ENCODE assay signal across 8 mouse cellular contexts in genomic region chr10:117629169-117629971, GRCm38 (mm10). TPM values are rescaled to one million over a fixed set of nuclear protein-coding genes. Genes with fewer than 3 reads are reported as not detected.
DNase-seq lines count a peak whose midpoint lies in the region; ATAC-seq and TF ChIP-seq lines count a peak whose summit lies in the region.

Gene Cpm, plus strand, starts transcription at chr10:117629500.

- no peaks in the 10 kb centered on the region for H3K36me3 ChIP-seq in ES-Bruce4 (ENCODE audit: control insufficient read depth, insufficient read depth, low read length, poor library complexity, severe bottlenecking)
- no peaks in the 10 kb centered on the region for H3K36me3 ChIP-seq in forebrain, embryonic 16.5 days (ENCODE audit: control insufficient read depth, insufficient read depth)
- H3K36me3 ChIP-seq in hindbrain, embryonic 10.5 days, result no peaks in the 10 kb centered on the region

- H3K27me3 ChIP-seq in ES-Bruce4 (ENCODE audit: control insufficient read depth, insufficient read depth, low read length, poor library complexity, severe bottlenecking), result peaks cover 12% of the 10 kb centered on the region
- H3K27me3 ChIP-seq in forebrain, embryonic 16.5 days (replicated peaks; ENCODE audit: control insufficient read depth, insufficient read depth, low read length), result peaks cover 40% of the 10 kb centered on the region
- H3K27me3 ChIP-seq in hindbrain, embryonic 10.5 days (ENCODE audit: insufficient read depth, poor library complexity, severe bottlenecking), result peaks cover 59% of the 10 kb centered on the region

- TF ChIP-seq EP300 in ES-Bruce4 (IDR thresholded peaks at IDR 0.05; ENCODE audit: insufficient read depth, low read depth, low read length), result no peak

- DNase-seq in hindbrain, embryonic 10.5 days (ENCODE audit: low spot score), result peak; percentile 82
- peak; percentile 53 for DNase-seq in layer of hippocampus, adult 9-11 months
- DNase-seq in lung, postnatal 25 days (ENCODE audit: low spot score), result peak; percentile 81
- peak; percentile 50 for DNase-seq in retina, adult 2 months (ENCODE audit: low read depth, low spot score)
- peak; percentile 74 for DNase-seq in thymus, postnatal 4 days

- peak; percentile 76 for TF ChIP-seq POLR2A in ES-Bruce4 (IDR thresholded peaks at IDR 0.05; ENCODE audit: insufficient read depth, low read length)

- H3K9ac ChIP-seq in ES-Bruce4 (ENCODE audit: low read depth, poor library complexity, severe bottlenecking), result peak within 1 kb of the TSS; percentile 54
- H3K9ac ChIP-seq in forebrain, embryonic 16.5 days (replicated peaks; ENCODE audit: low read depth, low read length), result peak within 1 kb of the TSS; percentile 45

- no peak for TF ChIP-seq CTCF in ES-Bruce4 (IDR thresholded peaks at IDR 0.05; ENCODE audit: low read depth, low read length)

- no peaks in the 10 kb centered on the region for H3K4me1 ChIP-seq in ES-Bruce4 (ENCODE audit: control insufficient read depth, insufficient read depth, low read length)
- H3K4me1 ChIP-seq in brown adipose tissue, adult 24 weeks (ENCODE audit: control insufficient read depth, insufficient read depth, insufficient read length, low read length), result peaks cover 3% of the 10 kb centered on the region; the same call in 1 of the 2 replicates
- peaks cover 17% of the 10 kb centered on the region for H3K4me1 ChIP-seq in forebrain, embryonic 16.5 days (replicated peaks; ENCODE audit: control insufficient read depth, insufficient read depth, low read length)
- H3K4me1 ChIP-seq in hindbrain, embryonic 10.5 days (replicated peaks), result peaks cover 19% of the 10 kb centered on the region

- H3K27ac ChIP-seq in ES-Bruce4 (ENCODE audit: insufficient read depth, low read length), result no peak within 1 kb of the TSS
- H3K27ac ChIP-seq in brown adipose tissue, adult 24 weeks (replicated peaks; ENCODE audit: low read depth, low read length), result no peak within 1 kb of the TSS
- no peak within 1 kb of the TSS for H3K27ac ChIP-seq in forebrain, embryonic 16.5 days (ENCODE audit: low read length)
- H3K27ac ChIP-seq in hindbrain, embryonic 10.5 days, result peak within 1 kb of the TSS; percentile 69

- H3K9me3 ChIP-seq in ES-Bruce4 (replicated peaks; ENCODE audit: control insufficient read depth, insufficient read depth, low read length, poor library complexity, severe bottlenecking), result no peaks in the 10 kb centered on the region
- no peaks in the 10 kb centered on the region for H3K9me3 ChIP-seq in forebrain, embryonic 16.5 days (ENCODE audit: control insufficient read depth, low read length)
- H3K9me3 ChIP-seq in hindbrain, embryonic 10.5 days, result no peaks in the 10 kb centered on the region

- ATAC-seq in forebrain, embryonic 16.5 days, result peak; percentile 90

- peak within 1 kb of the TSS; percentile 97 for H3K4me2 ChIP-seq in forebrain, embryonic 16.5 days (ENCODE audit: low read length)

- under 1% methylated on average over 68 of the region's 73 CpGs for WGBS in forebrain, embryonic 16.5 days
- under 1% methylated on average over 73 of the region's 73 CpGs for WGBS in hindbrain, embryonic 10.5 days

- peak within 1 kb of the TSS; percentile 96 for H3K4me3 ChIP-seq in ES-Bruce4 (ENCODE audit: low read depth, low read length)
- H3K4me3 ChIP-seq in brown adipose tissue, adult 24 weeks (ENCODE audit: insufficient read depth, low read depth, low read length), result peak within 1 kb of the TSS; percentile 61
- H3K4me3 ChIP-seq in forebrain, embryonic 16.5 days (replicated peaks; ENCODE audit: low read length), result peak within 1 kb of the TSS; percentile 54
- peak within 1 kb of the TSS; percentile 68 for H3K4me3 ChIP-seq in hindbrain, embryonic 10.5 days

RNA-seq across cellular contexts. Expression of gene Cpm, which starts in this region (rescaled TPM):
- 6.7 and 7.0 TPM in 2 replicates for polyA plus RNA-seq in ES-Bruce4 (2011; ENCODE audit: insufficient read depth, insufficient read length, low read depth, missing spikeins)
- polyA plus RNA-seq in brown adipose tissue, adult 24 weeks (2012; ENCODE audit: insufficient read depth, insufficient read length, missing spikeins), result 0.63 and 1.1 TPM in 2 replicates
- 4.5 and 4.6 TPM in 2 replicates for polyA plus RNA-seq in forebrain, embryonic 16.5 days (2015; fragmentation: Nextera tagmentation; extraction: Ambion mirVana)
- polyA plus RNA-seq in hindbrain, embryonic 10.5 days (2016; fragmentation: Nextera tagmentation; extraction: Ambion mirVana), result 5.9 and 6.0 TPM in 2 replicates
